Mouse (Mus musculus) CD8-positive naive resting alpha-beta T cell, adult 57 days (primary cell): ENCODE results near the gene Meltf. TPM values are rescaled to one million over a fixed set of nuclear protein-coding genes. Genes with fewer than 3 reads are reported as not detected.

ENCODE experiments used
- total RNA-seq: library from RNA; stranded (reverse); gene quantifications from one replicate; pipeline ENCODE4 v1.2.4, GENCODE M21; 2023

Gene Meltf
- total RNA-seq: not detected

DNA sequence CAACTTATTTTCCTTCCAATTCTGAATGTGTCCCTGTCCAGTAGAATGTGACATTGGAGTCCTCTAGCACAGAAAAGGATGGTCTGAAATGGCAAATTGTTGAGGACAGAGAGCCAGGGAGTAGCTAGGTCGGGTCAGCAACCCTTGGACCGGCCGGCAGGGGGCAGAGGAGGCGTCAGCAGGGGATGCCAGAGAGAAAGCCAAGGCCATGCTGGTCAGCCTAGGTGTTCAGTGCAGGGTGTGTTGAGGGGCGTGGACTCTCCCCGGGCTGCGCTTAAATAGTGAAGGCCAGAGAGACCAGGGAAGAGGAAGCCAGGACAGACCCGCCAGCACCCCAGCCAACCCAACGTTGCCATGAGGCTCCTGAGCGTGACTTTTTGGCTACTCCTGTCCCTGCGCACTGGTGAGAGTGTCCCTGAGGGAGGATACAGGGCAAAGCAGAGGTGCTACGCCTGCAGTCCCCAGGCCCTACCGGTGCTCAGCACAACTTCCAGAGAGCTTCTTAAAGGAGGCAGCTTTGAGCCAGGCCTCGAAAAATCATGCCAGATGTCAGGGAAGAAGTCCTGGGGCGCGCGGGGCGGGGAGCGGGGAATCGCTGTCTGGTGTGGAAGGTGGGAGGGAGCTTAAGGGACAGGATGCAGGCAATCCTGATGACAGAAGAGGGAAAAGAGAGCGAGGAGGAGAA lies at the start of gene Meltf:
TSS of gene Meltf (plus strand) at position 238 of the 685 bp plus-strand sequence.

DNA sequence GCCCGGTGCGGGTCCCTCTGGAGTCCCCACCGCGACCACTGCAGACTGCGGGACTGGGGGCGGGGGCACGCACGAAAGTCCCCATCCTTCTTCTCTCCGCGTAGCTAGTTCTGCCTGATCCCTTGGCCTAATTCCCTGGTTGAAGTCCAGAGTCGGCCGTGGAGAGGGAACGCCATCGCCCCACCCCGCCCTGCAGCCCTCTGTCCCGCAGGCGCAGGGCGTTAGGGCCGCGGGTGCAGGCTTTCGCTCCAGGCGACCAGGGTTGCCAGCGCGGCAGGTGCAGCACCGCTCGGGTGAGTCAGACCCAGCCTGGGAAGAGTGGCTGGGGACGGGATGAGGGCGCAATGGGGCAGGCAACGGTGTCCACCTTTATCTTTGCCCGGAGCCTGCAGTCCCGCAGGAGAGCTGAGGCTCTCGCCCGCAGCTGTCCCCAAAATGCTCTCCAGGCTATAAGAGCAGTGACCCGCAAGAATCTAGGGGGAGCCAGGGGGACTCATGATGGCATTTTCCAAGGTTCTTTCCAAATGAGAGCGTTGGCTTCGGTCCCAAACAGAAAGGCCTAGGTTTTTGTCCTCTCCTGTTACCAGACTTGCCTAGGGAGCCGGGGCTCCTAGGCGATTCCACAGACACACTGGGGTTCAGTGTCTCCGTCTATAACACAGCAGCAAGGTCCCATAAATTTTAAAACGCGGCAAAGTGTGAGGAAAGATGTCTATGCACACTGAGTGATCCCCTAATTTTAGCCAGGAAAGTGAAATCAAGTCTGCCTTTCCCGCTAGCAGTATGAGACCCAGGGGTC lies 55.3 kb downstream of the Meltf start, which contains the start of gene Pigz:
TSS of gene Pigz (plus strand) at position 101 of the 799 bp plus-strand sequence.

DNA sequence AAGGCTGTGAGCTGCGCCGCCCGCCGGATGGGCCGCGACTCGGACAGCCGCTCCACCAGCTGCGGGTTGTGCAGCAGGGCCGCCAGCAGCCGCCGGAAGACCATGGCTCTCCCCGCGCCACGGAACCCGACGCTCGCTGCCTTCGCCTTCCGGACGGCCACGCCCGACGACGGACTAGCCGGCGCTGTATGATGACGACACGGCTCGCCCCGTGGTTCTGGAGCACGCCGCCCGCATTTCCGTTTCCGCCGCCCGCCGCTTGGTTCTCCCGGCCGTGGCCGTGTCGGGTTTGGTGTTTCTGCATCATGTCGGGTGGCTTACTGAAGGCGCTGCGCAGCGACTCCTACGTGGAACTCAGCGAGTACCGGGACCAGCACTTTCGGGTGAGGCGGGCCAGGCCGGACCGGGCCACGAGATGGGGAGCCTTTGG lies 69.8 kb downstream of the Meltf start, which contains the start of the genes 0610012G03Rik and Ncbp2:
TSS of gene 0610012G03Rik (minus strand) at position 150 of the 430 bp plus-strand sequence.
TSS of gene Ncbp2 (plus strand) at position 169 of the 430 bp plus-strand sequence.

Other genes starting within 250 kb of the Meltf start
- 69.6 TPM for gene Dlg1, start 215.4 kb upstream of the Meltf start, total RNA-seq
- not detected for gene Pigz, start 55.0 kb downstream of the Meltf start, total RNA-seq
- gene 0610012G03Rik, start 69.7 kb downstream of the Meltf start, total RNA-seq: 13.3 TPM
- 20.7 TPM for gene Ncbp2, start 69.7 kb downstream of the Meltf start, total RNA-seq
- 28.0 TPM for gene Senp5, start 124.5 kb downstream of the Meltf start, total RNA-seq
- 106 TPM for gene Pak2, start 200.5 kb downstream of the Meltf start, total RNA-seq
- gene Pigx, start 220.9 kb downstream of the Meltf start, total RNA-seq: 50.2 TPM
- 11.7 TPM for gene Cep19, start 221.0 kb downstream of the Meltf start, total RNA-seq